ENCODE assay signal across 8 mouse cellular contexts in genomic region chr2:178117946-178118345, GRCm38 (mm10). TPM values are rescaled to one million over a fixed set of nuclear protein-coding genes. Genes with fewer than 3 reads are reported as not detected.
DNase-seq lines count a peak whose midpoint lies in the region; ATAC-seq and TF ChIP-seq lines count a peak whose summit lies in the region.
"Had no signal": no experiment of that assay in that cellular context is flagged by ENCODE, and none has a peak within 500 bp of the region (broad histone marks: within the 10 kb centered on the region; RNA-seq: fewer than 3 reads in every experiment).

No protein-coding gene starts in this region.

- no peak overlapping the region for H3K4me2 ChIP-seq in midbrain, embryonic 16.5 days (ENCODE audit: low read length)
- no peak overlapping the region for H3K4me2 ChIP-seq in intestine, postnatal 0 days (replicated peaks; ENCODE audit: low read depth)

- TF ChIP-seq POLR2A in bone marrow, adult 2 months (IDR thresholded peaks at IDR 0.05; ENCODE audit: borderline replicate concordance, control insufficient read depth, low read depth, low read length), result no peak

- H3K36me3 ChIP-seq in midbrain, embryonic 10.5 days, result no peaks in the 10 kb centered on the region
- no peaks in the 10 kb centered on the region for H3K36me3 ChIP-seq in midbrain, embryonic 16.5 days (ENCODE audit: control insufficient read depth, insufficient read depth, low read length)
- H3K36me3 ChIP-seq in intestine, postnatal 0 days (ENCODE audit: control insufficient read depth, insufficient read depth), result no peaks in the 10 kb centered on the region
- H3K36me3 ChIP-seq: neural tube, embryonic 12.5 days had no signal

- no peak overlapping the region for H3K4me3 ChIP-seq in midbrain, embryonic 10.5 days
- no peak overlapping the region for H3K4me3 ChIP-seq in midbrain, embryonic 16.5 days (ENCODE audit: low read depth, low read length)
- H3K4me3 ChIP-seq in bone marrow, adult 2 months (replicated peaks; ENCODE audit: control insufficient read depth, low read depth, low read length), result no peak overlapping the region
- H3K4me3 ChIP-seq in intestine, postnatal 0 days (ENCODE audit: low read depth, low read length), result no peak overlapping the region

- no peak overlapping the region for H3K27ac ChIP-seq in midbrain, embryonic 10.5 days (replicated peaks)
- H3K27ac ChIP-seq in midbrain, embryonic 16.5 days (ENCODE audit: low read length), result no peak overlapping the region
- no peak overlapping the region for H3K27ac ChIP-seq in bone marrow, adult 2 months (ENCODE audit: control insufficient read depth, insufficient read depth, low read depth, low read length, poor library complexity)
- no peak overlapping the region for H3K27ac ChIP-seq in intestine, postnatal 0 days (ENCODE audit: low read depth, low read length)
- H3K27ac ChIP-seq: neural tube, embryonic 12.5 days had no signal

- no peak overlapping the region for H3K9ac ChIP-seq in midbrain, embryonic 16.5 days (ENCODE audit: low read depth, low read length)
- H3K9ac ChIP-seq in intestine, postnatal 0 days (ENCODE audit: low read depth, low read length), result no peak overlapping the region
- H3K9ac ChIP-seq: neural tube, embryonic 12.5 days had no signal

- peak; percentile 25; the same call in 1 of the 2 replicates for TF ChIP-seq CTCF in bone marrow, adult 2 months (IDR thresholded peaks at IDR 0.05; ENCODE audit: control insufficient read depth, insufficient read depth, low read length)
- peak; percentile 73 for TF ChIP-seq CTCF in intestine, postnatal 0 days (IDR thresholded peaks at IDR 0.05; ENCODE audit: low read depth)

- H3K4me1 ChIP-seq in midbrain, embryonic 10.5 days, result peaks cover 24% of the 10 kb centered on the region
- H3K4me1 ChIP-seq in midbrain, embryonic 16.5 days (ENCODE audit: control insufficient read depth, insufficient read depth, low read length), result peaks cover 6% of the 10 kb centered on the region
- no peaks in the 10 kb centered on the region for H3K4me1 ChIP-seq in bone marrow, adult 2 months (ENCODE audit: control insufficient read depth, insufficient read depth, low read length)
- no peaks in the 10 kb centered on the region for H3K4me1 ChIP-seq in intestine, postnatal 0 days (replicated peaks; ENCODE audit: control insufficient read depth, insufficient read depth, low read length)

- H3K9me3 ChIP-seq in midbrain, embryonic 10.5 days (replicated peaks), result no peaks in the 10 kb centered on the region
- no peaks in the 10 kb centered on the region for H3K9me3 ChIP-seq in midbrain, embryonic 16.5 days (replicated peaks; ENCODE audit: control insufficient read depth, low read length, poor library complexity, severe bottlenecking)
- no peaks in the 10 kb centered on the region for H3K9me3 ChIP-seq in intestine, postnatal 0 days (ENCODE audit: control insufficient read depth)
- H3K9me3 ChIP-seq: neural tube, embryonic 12.5 days had no signal

- peak; percentile 58 for DNase-seq in midbrain, embryonic 10.5 days (ENCODE audit: low spot score)
- DNase-seq in embryo, embryonic 9.5 days (ENCODE audit: extremely low spot score), result peak; percentile 38
- DNase-seq in lung, postnatal 10 days, result peak; percentile 51
- peak; percentile 73 for DNase-seq in right cerebral cortex, postnatal 4 days

- peaks cover 48% of the 10 kb centered on the region for H3K27me3 ChIP-seq in midbrain, embryonic 10.5 days (ENCODE audit: low read depth, poor library complexity, severe bottlenecking)
- H3K27me3 ChIP-seq in midbrain, embryonic 16.5 days (ENCODE audit: control insufficient read depth, insufficient read depth, low read depth, low read length), result peaks cover 14% of the 10 kb centered on the region
- H3K27me3 ChIP-seq in intestine, postnatal 0 days (replicated peaks; ENCODE audit: control insufficient read depth, insufficient read depth, low read length), result peaks cover 13% of the 10 kb centered on the region; the same call in 1 of the 2 replicates

- WGBS in midbrain, embryonic 10.5 days, result 23% methylated on average over 12 of the region's 12 CpGs
- 23% methylated on average over 12 of the region's 12 CpGs for WGBS in midbrain, embryonic 16.5 days
- WGBS in bone marrow, adult 2 months, result 26% methylated on average over 12 of the region's 12 CpGs
- 26% methylated on average over 12 of the region's 12 CpGs for WGBS in intestine, postnatal 0 days

- ATAC-seq in midbrain, embryonic 16.5 days, result no peak
- no peak for ATAC-seq in intestine, postnatal 0 days

RNA-seq across cellular contexts. Expression of gene Phactr3, which starts 0.8 kb away (rescaled TPM):
- polyA plus RNA-seq in midbrain, embryonic 10.5 days (2016; fragmentation: Nextera tagmentation; extraction: Ambion mirVana), result 5.8 and 6.7 TPM in 2 replicates
- 83.1 and 86.1 TPM in 2 replicates for polyA plus RNA-seq in midbrain, embryonic 16.5 days (2015; fragmentation: Nextera tagmentation; extraction: Ambion mirVana)
- not detected in 2 replicates for polyA plus RNA-seq in bone marrow, adult 2 months (2011; ENCODE audit: insufficient read depth, insufficient read length, low replicate concordance, missing spikeins)
- polyA plus RNA-seq in intestine, postnatal 0 days (2015; fragmentation: Nextera tagmentation; extraction: Ambion mirVana), result 2.2 and 2.3 TPM in 2 replicates

RNA-seq across cellular contexts. Expression of gene Zfp931, which starts 39.7 kb away (rescaled TPM):
- 17.6 and 18.0 TPM in 2 replicates for polyA plus RNA-seq in midbrain, embryonic 10.5 days (2016; fragmentation: Nextera tagmentation; extraction: Ambion mirVana)
- polyA plus RNA-seq in midbrain, embryonic 16.5 days (2015; fragmentation: Nextera tagmentation; extraction: Ambion mirVana), result 13.9 and 15.3 TPM in 2 replicates
- 1.6 TPM in 1 of 2 replicates, not detected in the other for polyA plus RNA-seq in bone marrow, adult 2 months (2011; ENCODE audit: insufficient read depth, insufficient read length, low replicate concordance, missing spikeins)
- polyA plus RNA-seq in intestine, postnatal 0 days (2015; fragmentation: Nextera tagmentation; extraction: Ambion mirVana), result 4.9 and 5.9 TPM in 2 replicates

Comparison
In these comparisons a context has a peak if more than half of its experiments do, and no peak if none do; other contexts are left out.
1. RNA of gene Phactr3, which starts 0.8 kb away (polyA plus RNA-seq): 83.1 to 86.1 TPM in midbrain, embryonic 16.5 days; 5.8 to 6.7 TPM in midbrain, embryonic 10.5 days, 2.2 to 2.3 TPM in intestine, postnatal 0 days and not detected in bone marrow, adult 2 months; every median in the first group is over 10 times any median in the second.
2. Peak in every context shown above with its lines, with median percentiles within 50 percentile points of each other: DNase-seq.